Mouse (Mus musculus) spleen, adult 2 months (tissue): ENCODE measurements around the gene Spa17.

Source experiments
- CTCF ChIP-seq: fragments of 200-500 bp; IDR thresholded peaks from 2 replicates; pipeline ENCODE4 v1.5.1; 2011; ENCODE audit warnings: mild to moderate bottlenecking, inconsistent platforms; ENCODE audit not compliant: insufficient read depth, insufficient read length, insufficient replicate concordance; ENCODE audit errors: extremely low read depth
- POLR2A ChIP-seq: fragments of 200-500 bp; IDR thresholded peaks from 2 replicates; pipeline ENCODE4 v1.6.1; 2011; ENCODE audit warnings: low read depth, low read length, inconsistent platforms

GRCm38 (mm10) chr9:37554838-37555748 lies 58.4 kb downstream of the Spa17 start, which contains the start of gene Siae:
- no peak for TF ChIP-seq CTCF
- no peak for TF ChIP-seq POLR2A
